Mouse (Mus musculus) sigmoid colon, adult 10 weeks (tissue): ENCODE data around the gene Cdkn1b. TPM values are rescaled to one million over a fixed set of nuclear protein-coding genes. Genes with fewer than 3 reads are reported as not detected.

Experiments used
- polyA plus RNA-seq: library from polyadenylated mRNA; stranded (reverse); fragments of 350-450 nt; fragmentation: Illumina TruSeq; extraction: RNeasy Lipid Tissue Mini Kit (QIAGEN cat#74804); gene quantifications from one replicate; pipeline ENCODE4 v1.2.3, GENCODE M21; 2014; ENCODE audit warnings: low read depth, low replicate concordance

Gene Cdkn1b
- polyA plus RNA-seq: 274 TPM

GRCm38 (mm10) chr6:134920190-134921013 lies at the start of gene Cdkn1b:
Gene Cdkn1b, plus strand, starts transcription at chr6:134920401.

GRCm38 (mm10) chr6:134898095-134898965 lies 21.9 kb upstream of the Cdkn1b start, which contains the start of gene Gpr19:
Gene Gpr19, minus strand, starts transcription at chr6:134898578.

Other genes starting within 250 kb of the Cdkn1b start
- 80.7 TPM for gene Dusp16, start 127.8 kb upstream of the Cdkn1b start, polyA plus RNA-seq
- gene Crebl2, start 90.2 kb upstream of the Cdkn1b start, polyA plus RNA-seq: 34.6 TPM
- gene Gpr19, start 21.8 kb upstream of the Cdkn1b start, polyA plus RNA-seq: 2.1 TPM
- 6.2 TPM for gene Apold1, start 61.3 kb downstream of the Cdkn1b start, polyA plus RNA-seq
- gene Ddx47, start 91.2 kb downstream of the Cdkn1b start, polyA plus RNA-seq: 158 TPM
- 44.1 TPM for gene Gprc5a, start 145.2 kb downstream of the Cdkn1b start, polyA plus RNA-seq
- not detected for gene Gprc5d, start 197.9 kb downstream of the Cdkn1b start, polyA plus RNA-seq